In the genomic region with DNA sequence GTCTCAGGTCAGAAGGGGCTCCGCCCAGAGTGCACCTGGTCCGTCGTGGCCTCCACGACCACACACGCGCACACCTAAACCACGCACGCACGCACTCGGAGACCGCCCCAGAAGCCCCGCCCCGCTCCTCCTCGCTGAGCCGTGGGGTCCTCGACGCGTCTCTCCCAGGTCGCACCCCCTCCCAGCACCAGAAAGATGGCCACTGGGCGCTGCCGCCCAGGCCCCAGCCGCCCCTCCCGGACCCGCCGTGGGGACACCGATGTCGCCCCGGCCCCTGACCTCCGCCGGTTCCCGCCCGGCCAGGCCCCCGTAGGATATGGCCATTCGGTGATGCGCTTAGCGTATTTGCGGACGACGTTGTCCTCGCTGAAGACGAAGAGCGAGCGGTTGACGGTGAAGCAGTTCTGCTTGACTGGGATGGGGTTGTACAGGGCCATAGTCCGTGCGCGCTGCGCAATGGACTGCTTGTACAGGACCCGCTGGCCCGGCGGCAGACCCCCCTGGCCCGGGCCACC, we compare ENCODE assay signal across 8 mouse cellular contexts. TPM values are rescaled to one million over a fixed set of nuclear protein-coding genes. Genes with fewer than 3 reads are reported as not detected.
DNase-seq lines count a peak whose midpoint lies in the region; ATAC-seq and TF ChIP-seq lines count a peak whose summit lies in the region.

No protein-coding gene starts in this region.

- peak overlapping the region; percentile 100 for H3K4me2 ChIP-seq in embryonic facial prominence, embryonic 12.5 days (replicated peaks)
- peak overlapping the region; percentile 99 for H3K4me2 ChIP-seq in intestine, embryonic 15.5 days (replicated peaks)
- peak overlapping the region; percentile 74 for H3K4me2 ChIP-seq in liver, postnatal 0 days (ENCODE audit: low read depth, low read length)
- peak overlapping the region; percentile 98 for H3K4me2 ChIP-seq in stomach, embryonic 14.5 days (replicated peaks; ENCODE audit: low read depth, low read length)

- no peaks in the 10 kb centered on the region for H3K36me3 ChIP-seq in ES-Bruce4 (ENCODE audit: control insufficient read depth, insufficient read depth, low read length, poor library complexity, severe bottlenecking)
- H3K36me3 ChIP-seq in embryonic facial prominence, embryonic 12.5 days, result no peaks in the 10 kb centered on the region
- no peaks in the 10 kb centered on the region for H3K36me3 ChIP-seq in intestine, embryonic 15.5 days
- no peaks in the 10 kb centered on the region for H3K36me3 ChIP-seq in liver, postnatal 0 days (replicated peaks; ENCODE audit: insufficient read depth, low read length)
- H3K36me3 ChIP-seq in stomach, embryonic 14.5 days (ENCODE audit: control insufficient read depth, insufficient read depth, low read length), result no peaks in the 10 kb centered on the region

- under 1% methylated on average over 50 of the region's 52 CpGs for WGBS in embryonic facial prominence, embryonic 12.5 days
- WGBS in intestine, embryonic 15.5 days, result under 1% methylated on average over 52 of the region's 52 CpGs
- 2% methylated on average over 46 of the region's 52 CpGs for WGBS in liver, postnatal 0 days (ENCODE audit: insufficient replicate concordance)
- WGBS in stomach, embryonic 14.5 days, result under 1% methylated on average over 51 of the region's 52 CpGs

- H3K27ac ChIP-seq in ES-Bruce4 (ENCODE audit: insufficient read depth, low read length), result no peak overlapping the region
- H3K27ac ChIP-seq in embryonic facial prominence, embryonic 12.5 days, result no peak overlapping the region
- no peak overlapping the region for H3K27ac ChIP-seq in intestine, embryonic 15.5 days
- H3K27ac ChIP-seq in liver, postnatal 0 days (ENCODE audit: low read depth), result no peak overlapping the region
- no peak overlapping the region for H3K27ac ChIP-seq in stomach, embryonic 14.5 days (ENCODE audit: low read length)

- peak; percentile 16 for DNase-seq in gastrocnemius, postnatal 10 days
- DNase-seq in gastrocnemius, postnatal 36 days, result no peak
- DNase-seq in liver, postnatal 0 days, result no peak

- H3K9ac ChIP-seq in ES-Bruce4 (ENCODE audit: low read depth, poor library complexity, severe bottlenecking), result peak overlapping the region; percentile 66
- peak overlapping the region; percentile 40 for H3K9ac ChIP-seq in embryonic facial prominence, embryonic 12.5 days
- H3K9ac ChIP-seq in intestine, embryonic 15.5 days, result 0 out of 2 replicates have a peak overlapping the region, but pooled peaks have one; percentile 37
- no peak overlapping the region for H3K9ac ChIP-seq in liver, postnatal 0 days (replicated peaks)
- H3K9ac ChIP-seq in stomach, embryonic 14.5 days (replicated peaks; ENCODE audit: low read depth, low read length), result no peak overlapping the region

- peaks cover 7% of the 10 kb centered on the region; the same call in 1 of the 2 replicates for H3K27me3 ChIP-seq in ES-Bruce4 (ENCODE audit: control insufficient read depth, insufficient read depth, low read length, poor library complexity, severe bottlenecking)
- H3K27me3 ChIP-seq in embryonic facial prominence, embryonic 12.5 days, result peaks cover 27% of the 10 kb centered on the region
- H3K27me3 ChIP-seq in intestine, embryonic 15.5 days (replicated peaks), result peaks cover 22% of the 10 kb centered on the region
- peaks cover 41% of the 10 kb centered on the region for H3K27me3 ChIP-seq in liver, postnatal 0 days (ENCODE audit: insufficient read depth, low read length)
- peaks cover 9% of the 10 kb centered on the region; the same call in 1 of the 2 replicates for H3K27me3 ChIP-seq in stomach, embryonic 14.5 days (ENCODE audit: control insufficient read depth, insufficient read depth, low read length)

- no peak for TF ChIP-seq CTCF in ES-Bruce4 (IDR thresholded peaks at IDR 0.05; ENCODE audit: low read depth, low read length)
- TF ChIP-seq CTCF in liver, postnatal 0 days (IDR thresholded peaks at IDR 0.05; ENCODE audit: low read depth), result no peak

- peak; percentile 64 for ATAC-seq in embryonic facial prominence, embryonic 12.5 days (ENCODE audit: insufficient number of reproducible peaks, insufficient read depth, low FRiP score, low TSS enrichment)
- peak; percentile 72 for ATAC-seq in intestine, embryonic 15.5 days
- ATAC-seq in liver, postnatal 0 days, result peak; percentile 25; the same call in 1 of the 2 replicates
- ATAC-seq in stomach, embryonic 14.5 days (ENCODE audit: insufficient number of reproducible peaks, insufficient read depth, low FRiP score, low read depth), result peak; percentile 47
- ATAC-seq in erythroid progenitor cell, adult 5-6 weeks (replicated peaks; ENCODE audit: low FRiP score, poor library complexity, severe bottlenecking), result no peak

- H3K9me3 ChIP-seq in ES-Bruce4 (replicated peaks; ENCODE audit: control insufficient read depth, insufficient read depth, low read length, poor library complexity, severe bottlenecking), result no peaks in the 10 kb centered on the region
- no peaks in the 10 kb centered on the region for H3K9me3 ChIP-seq in embryonic facial prominence, embryonic 12.5 days
- H3K9me3 ChIP-seq in intestine, embryonic 15.5 days, result no peaks in the 10 kb centered on the region
- no peaks in the 10 kb centered on the region for H3K9me3 ChIP-seq in liver, postnatal 0 days (ENCODE audit: low read length)
- no peaks in the 10 kb centered on the region for H3K9me3 ChIP-seq in stomach, embryonic 14.5 days (ENCODE audit: control insufficient read depth, low read depth, low read length)

- TF ChIP-seq EP300 in ES-Bruce4 (IDR thresholded peaks at IDR 0.05; ENCODE audit: insufficient read depth, low read depth, low read length), result no peak
- no peak for TF ChIP-seq EP300 in liver, postnatal 0 days (IDR thresholded peaks at IDR 0.05; ENCODE audit: low read depth)

- intact Hi-C loops in gastrocnemius, postnatal 36 days (cut with DNase I), result no loop called here

- peak overlapping the region; percentile 56 for H3K4me3 ChIP-seq in ES-Bruce4 (ENCODE audit: low read depth, low read length)
- H3K4me3 ChIP-seq in embryonic facial prominence, embryonic 12.5 days, result peak overlapping the region; percentile 59
- H3K4me3 ChIP-seq in intestine, embryonic 15.5 days (replicated peaks), result peak overlapping the region; percentile 57
- H3K4me3 ChIP-seq in liver, postnatal 0 days (ENCODE audit: low read depth, low read length), result peak overlapping the region; percentile 46
- H3K4me3 ChIP-seq in stomach, embryonic 14.5 days (ENCODE audit: low read depth, low read length), result peak overlapping the region; percentile 53

- no peak for TF ChIP-seq POLR2A in ES-Bruce4 (IDR thresholded peaks at IDR 0.05; ENCODE audit: insufficient read depth, low read length)

- H3K4me1 ChIP-seq in ES-Bruce4 (ENCODE audit: control insufficient read depth, insufficient read depth, low read length), result no peaks in the 10 kb centered on the region
- H3K4me1 ChIP-seq in embryonic facial prominence, embryonic 12.5 days, result peaks cover 11% of the 10 kb centered on the region
- H3K4me1 ChIP-seq in intestine, embryonic 15.5 days (replicated peaks), result peaks cover 14% of the 10 kb centered on the region
- peaks cover 14% of the 10 kb centered on the region for H3K4me1 ChIP-seq in liver, postnatal 0 days (ENCODE audit: insufficient read depth)
- H3K4me1 ChIP-seq in stomach, embryonic 14.5 days (ENCODE audit: control insufficient read depth, insufficient read depth, low read length), result 0 out of 2 replicates have a peak, but pooled peaks cover 5% of the 10 kb centered on the region

RNA-seq across cellular contexts. Expression of gene Cacna1b, which starts 0.4 kb away (rescaled TPM):
- total RNA-seq in gastrocnemius, postnatal 10 days (2021), result under 1 TPM; 0.34 to 0.45 TPM
- total RNA-seq in gastrocnemius, postnatal 36 days (2021), result under 1 TPM; 0.03 to 0.07 TPM
- 8.9 and 10.6 TPM in 2 replicates for polyA plus RNA-seq in ES-Bruce4 (2011; ENCODE audit: insufficient read depth, insufficient read length, low read depth, missing spikeins)
- 2.6 and 3.3 TPM in 2 replicates for polyA plus RNA-seq in embryonic facial prominence, embryonic 12.5 days (2016; fragmentation: Nextera tagmentation; extraction: Ambion mirVana)
- polyA plus RNA-seq in intestine, embryonic 15.5 days (2015; fragmentation: Nextera tagmentation; extraction: Ambion mirVana), result 0.70 and 1.2 TPM in 2 replicates
- 0.25 and 0.34 TPM in 2 replicates for polyA plus RNA-seq in liver, postnatal 0 days (2015; fragmentation: Nextera tagmentation; extraction: Ambion mirVana)
- 1.3 TPM in 2 replicates for polyA plus RNA-seq in stomach, embryonic 14.5 days (2014; fragmentation: Nextera tagmentation; extraction: Ambion mirVana)
- total RNA-seq in erythroid progenitor cell, adult 5-6 weeks (2015; ENCODE audit: low replicate concordance), result under 0.01 TPM in 1 of 2 replicates, not detected in the other
- total RNA-seq in erythroid progenitor cell, adult 5-6 weeks (2017; ENCODE audit: low replicate concordance), result 0.26 TPM in 1 of 2 replicates, not detected in the other

Comparison
In these comparisons a context has a peak if more than half of its experiments do, and no peak if none do; other contexts are left out.
1. H3K9ac ChIP-seq: peak in ES-Bruce4 (single experiment), embryonic facial prominence, embryonic 12.5 days (single experiment) and intestine, embryonic 15.5 days (single experiment); none in liver, postnatal 0 days (single experiment) and stomach, embryonic 14.5 days (single experiment).
2. Peak in every context shown above with its lines, with median percentiles within 50 percentile points of each other: H3K4me3 ChIP-seq and H3K4me2 ChIP-seq.